ENCODE assay signal across 8 mouse cellular contexts in genomic region chr17:20944985-20945891, GRCm38 (mm10). TPM values are rescaled to one million over a fixed set of nuclear protein-coding genes. Genes with fewer than 3 reads are reported as not detected.
A peak's percentile ranks its signal among the peaks of the same experiment; 100 is the strongest.
DNase-seq lines count a peak whose midpoint lies in the region; ATAC-seq and TF ChIP-seq lines count a peak whose summit lies in the region.

TSS of gene Ppp2r1a (plus strand) at chr17:20945311.

- H3K9me3 ChIP-seq in embryonic facial prominence, embryonic 13.5 days: no peaks in the 10 kb centered on the region
- H3K9me3 ChIP-seq in limb, embryonic 12.5 days: no peaks in the 10 kb centered on the region
- H3K9me3 ChIP-seq in midbrain, embryonic 15.5 days: no peaks in the 10 kb centered on the region

- peak within 1 kb of the TSS; percentile 74 for H3K4me2 ChIP-seq in embryonic facial prominence, embryonic 13.5 days
- peak within 1 kb of the TSS; percentile 76 for H3K4me2 ChIP-seq in limb, embryonic 12.5 days
- peak within 1 kb of the TSS; percentile 72 for H3K4me2 ChIP-seq in midbrain, embryonic 15.5 days

- H3K27ac ChIP-seq in embryonic facial prominence, embryonic 13.5 days: peak within 1 kb of the TSS; percentile 98
- H3K27ac ChIP-seq in kidney, adult 2 months (ENCODE audit: insufficient read depth, low read depth, low read length): peak within 1 kb of the TSS; percentile 99
- peak within 1 kb of the TSS; percentile 95 for H3K27ac ChIP-seq in limb, embryonic 12.5 days
- peak within 1 kb of the TSS; percentile 93 for H3K27ac ChIP-seq in midbrain, embryonic 15.5 days
- peak within 1 kb of the TSS; percentile 95 for H3K27ac ChIP-seq in spleen, adult 2 months (ENCODE audit: insufficient read depth, low read length)

- peak; percentile 76 for TF ChIP-seq POLR2A in kidney, adult 2 months (IDR thresholded peaks at IDR 0.05; ENCODE audit: low read depth, low read length)
- peak; percentile 61 for TF ChIP-seq POLR2A in spleen, adult 2 months (IDR thresholded peaks at IDR 0.05; ENCODE audit: low read depth, low read length)

- ATAC-seq in embryonic facial prominence, embryonic 13.5 days (ENCODE audit: insufficient number of reproducible peaks, insufficient read depth, low FRiP score, low TSS enrichment, low read depth): peak; percentile 99
- peak; percentile 99 for ATAC-seq in limb, embryonic 12.5 days (ENCODE audit: insufficient number of reproducible peaks, insufficient read depth, low FRiP score, low TSS enrichment, low read depth)
- ATAC-seq in midbrain, embryonic 15.5 days (replicated peaks): peak; percentile 98

- no peak for TF ChIP-seq CTCF in kidney, adult 2 months (conservative IDR thresholded peaks at IDR 0.05; ENCODE audit: insufficient read depth, insufficient read length, low read depth, low read length)
- no peak for TF ChIP-seq CTCF in spleen, adult 2 months (IDR thresholded peaks at IDR 0.05; ENCODE audit: extremely low read depth, insufficient read depth, insufficient read length, insufficient replicate concordance)

- peak; percentile 98 for DNase-seq in 3134 (ENCODE audit: extremely low read depth, insufficient read length, low spot score)
- peak; percentile 98 for DNase-seq in adrenal gland, postnatal 36 days
- peak; percentile 100 for DNase-seq in heart, adult 18-20 months
- peak; percentile 100 for DNase-seq in kidney, adult 2 months
- DNase-seq in spleen, adult 2 months (ENCODE audit: low read depth in 1 of 2, low spot score in 2 of 2): peak; percentile 96 to 99

- H3K4me3 ChIP-seq in embryonic facial prominence, embryonic 13.5 days: peak within 1 kb of the TSS; percentile 77
- H3K4me3 ChIP-seq in kidney, adult 2 months (ENCODE audit: insufficient read depth, low read depth, low read length): peak within 1 kb of the TSS; percentile 95
- H3K4me3 ChIP-seq in limb, embryonic 12.5 days (replicated peaks): peak within 1 kb of the TSS; percentile 69
- peak within 1 kb of the TSS; percentile 77 for H3K4me3 ChIP-seq in midbrain, embryonic 15.5 days
- H3K4me3 ChIP-seq in spleen, adult 2 months (ENCODE audit: extremely low read depth, insufficient read depth, insufficient read length): peak within 1 kb of the TSS; percentile 77

- WGBS in embryonic facial prominence, embryonic 13.5 days: under 1% methylated on average over 69 of the region's 69 CpGs
- under 1% methylated on average over 69 of the region's 69 CpGs for WGBS in kidney, adult 2 months
- under 1% methylated on average over 69 of the region's 69 CpGs for WGBS in limb, embryonic 12.5 days
- under 1% methylated on average over 69 of the region's 69 CpGs for WGBS in midbrain, embryonic 15.5 days
- under 1% methylated on average over 69 of the region's 69 CpGs for WGBS in spleen, adult 2 months

- H3K36me3 ChIP-seq in embryonic facial prominence, embryonic 13.5 days: no peaks in the 10 kb centered on the region
- H3K36me3 ChIP-seq in kidney, adult 2 months (ENCODE audit: control insufficient read depth, insufficient read depth, low read length): no peaks in the 10 kb centered on the region
- H3K36me3 ChIP-seq in limb, embryonic 12.5 days: no peaks in the 10 kb centered on the region
- H3K36me3 ChIP-seq in midbrain, embryonic 15.5 days (replicated peaks): no peaks in the 10 kb centered on the region
- no peaks in the 10 kb centered on the region for H3K36me3 ChIP-seq in spleen, adult 2 months (ENCODE audit: control insufficient read depth, insufficient read depth, low read length)

- peak within 1 kb of the TSS; percentile 89 for H3K9ac ChIP-seq in embryonic facial prominence, embryonic 13.5 days
- peak within 1 kb of the TSS; percentile 83 for H3K9ac ChIP-seq in limb, embryonic 12.5 days (replicated peaks)
- H3K9ac ChIP-seq in midbrain, embryonic 15.5 days: peak within 1 kb of the TSS; percentile 84

- no peaks in the 10 kb centered on the region for H3K27me3 ChIP-seq in embryonic facial prominence, embryonic 13.5 days
- H3K27me3 ChIP-seq in kidney, adult 2 months (replicated peaks; ENCODE audit: control insufficient read depth, insufficient read depth, low read length): no peaks in the 10 kb centered on the region
- no peaks in the 10 kb centered on the region for H3K27me3 ChIP-seq in limb, embryonic 12.5 days
- no peaks in the 10 kb centered on the region for H3K27me3 ChIP-seq in midbrain, embryonic 15.5 days (replicated peaks)
- no peaks in the 10 kb centered on the region for H3K27me3 ChIP-seq in spleen, adult 2 months (ENCODE audit: control insufficient read depth, insufficient read depth, low read length)

- H3K4me1 ChIP-seq in embryonic facial prominence, embryonic 13.5 days: peaks cover 19% of the 10 kb centered on the region
- peaks cover 14% of the 10 kb centered on the region for H3K4me1 ChIP-seq in kidney, adult 2 months (ENCODE audit: control insufficient read depth, insufficient read depth, low read length)
- H3K4me1 ChIP-seq in limb, embryonic 12.5 days (replicated peaks): peaks cover 18% of the 10 kb centered on the region
- peaks cover 44% of the 10 kb centered on the region for H3K4me1 ChIP-seq in midbrain, embryonic 15.5 days
- H3K4me1 ChIP-seq in spleen, adult 2 months (ENCODE audit: control insufficient read depth, insufficient read depth, insufficient read length): peaks cover 6% of the 10 kb centered on the region

RNA-seq across cellular contexts. Expression of gene Ppp2r1a, which starts in this region (rescaled TPM):
- 100 to 1,000 TPM; 261 to 332 TPM for total RNA-seq in adrenal gland, postnatal 36 days (2021)
- polyA plus RNA-seq in embryonic facial prominence, embryonic 13.5 days (2015; fragmentation: Nextera tagmentation; extraction: Ambion mirVana): 371 and 387 TPM in 2 replicates
- 100 to 1,000 TPM; 173 to 183 TPM for total RNA-seq in heart, adult 18-20 months (2021)
- polyA plus RNA-seq in kidney, adult 2 months (2012; rRNA removed): 217 and 230 TPM in 2 replicates
- polyA plus RNA-seq in limb, embryonic 12.5 days (2016; fragmentation: Nextera tagmentation; extraction: Ambion mirVana): 347 and 388 TPM in 2 replicates
- polyA plus RNA-seq in midbrain, embryonic 15.5 days (2015; fragmentation: Nextera tagmentation; extraction: Ambion mirVana): 786 and 809 TPM in 2 replicates
- 112 and 119 TPM in 2 replicates for polyA plus RNA-seq in spleen, adult 2 months (2012; rRNA removed)

Comparison
In these comparisons a context has a peak if more than half of its experiments do, and no peak if none do; other contexts are left out.
1. Peak in every context shown above with its lines: DNase-seq, ATAC-seq, H3K4me3 ChIP-seq and H3K27ac ChIP-seq.